ENCODE assay signal across 10 mouse cellular contexts in the genomic region with DNA sequence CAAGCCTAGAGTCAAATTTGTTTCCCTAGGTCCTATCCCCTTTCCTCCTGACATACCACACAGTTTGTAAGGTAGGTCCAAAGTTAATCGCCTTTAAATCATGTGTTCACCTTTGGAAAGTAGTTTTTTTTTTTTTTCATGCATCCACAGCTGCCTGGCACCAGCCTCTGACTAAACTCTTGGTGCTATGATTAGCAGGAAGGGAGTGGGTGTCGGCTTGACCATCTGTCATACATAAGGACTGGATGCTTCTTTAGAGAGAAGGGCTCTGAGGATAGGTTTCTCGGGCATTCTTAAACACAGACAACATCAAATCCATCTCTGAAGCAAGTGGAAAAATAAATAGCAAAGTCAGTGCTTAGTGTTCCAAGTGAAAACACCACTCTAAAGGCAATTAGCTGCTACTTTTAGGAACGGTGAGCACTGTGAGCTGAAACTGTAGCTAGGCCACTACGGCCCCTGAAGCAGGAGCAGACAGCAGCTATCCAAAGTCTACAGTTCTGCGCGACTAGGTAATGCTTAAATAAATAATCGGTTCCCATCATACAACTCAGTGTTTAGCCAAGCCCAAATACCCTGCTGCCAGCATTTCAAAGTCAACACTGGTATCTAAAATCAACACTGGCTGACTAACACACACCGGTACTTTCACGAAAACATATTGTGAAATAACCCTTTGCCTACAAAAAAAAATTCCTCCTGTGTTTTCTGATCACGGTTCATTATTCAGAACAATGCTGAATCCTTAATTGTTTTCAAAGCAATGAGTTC. TPM values are rescaled to one million over a fixed set of nuclear protein-coding genes. Genes with fewer than 3 reads are reported as not detected.
DNase-seq lines count a peak whose midpoint lies in the region; ATAC-seq lines count a peak whose summit lies in the region.
"Had no signal": no experiment of that assay in that cellular context is flagged by ENCODE, and none has a peak within 500 bp of the region (broad histone marks: within the 10 kb centered on the region; RNA-seq: fewer than 3 reads in every experiment).

No protein-coding gene starts in this region.

- no peaks in the 10 kb centered on the region for H3K27me3 ChIP-seq in heart, embryonic 15.5 days
- H3K27me3 ChIP-seq in liver, embryonic 13.5 days: no peaks in the 10 kb centered on the region
- no peaks in the 10 kb centered on the region for H3K27me3 ChIP-seq in kidney, embryonic 16.5 days (ENCODE audit: insufficient read depth, low read length)
- H3K27me3 ChIP-seq: forebrain, embryonic 15.5 days had no signal

- peak; percentile 2 to 33 for DNase-seq in layer of hippocampus, adult 18-20 months (ENCODE audit: low spot score in 2 of 2)
- DNase-seq in layer of hippocampus, adult 11-12 months (ENCODE audit: low spot score): no peak
- DNase-seq in liver, embryonic 13.5 days: no peak
- peak; percentile 33 to 65 for DNase-seq in right cerebral cortex, postnatal 36 days (ENCODE audit: low spot score in 2 of 2)
- DNase-seq in urinary bladder, postnatal 4 days (ENCODE audit: low spot score in 2 of 2): no peak

- 52% methylated on average over 11 of the region's 11 CpGs for WGBS in heart, embryonic 15.5 days
- 60% methylated on average over 11 of the region's 11 CpGs for WGBS in liver, embryonic 13.5 days (ENCODE audit: insufficient replicate concordance)
- whole genome bisulfite sequencing in kidney, embryonic 16.5 days: 65% methylated on average over 11 of the region's 11 CpGs

- ATAC-seq in heart, embryonic 15.5 days (replicated peaks; ENCODE audit: insufficient number of reproducible peaks, insufficient read depth, low FRiP score, low read depth): no peak; the same call in 1 of the 2 replicates
- peak; percentile 86 for ATAC-seq in liver, embryonic 13.5 days (ENCODE audit: low read depth)
- no peak for ATAC-seq in kidney, embryonic 16.5 days (ENCODE audit: low FRiP score, low TSS enrichment)
- no peak for ATAC-seq in erythroblast, adult 5-6 weeks (replicated peaks; ENCODE audit: low FRiP score, poor library complexity, severe bottlenecking)
- ATAC-seq: forebrain, embryonic 15.5 days had no signal

- H3K4me2 ChIP-seq in heart, embryonic 15.5 days: no peak overlapping the region
- no peak overlapping the region for H3K4me2 ChIP-seq in liver, embryonic 13.5 days
- no peak overlapping the region for H3K4me2 ChIP-seq in kidney, embryonic 16.5 days (replicated peaks; ENCODE audit: low read depth, low read length)
- H3K4me2 ChIP-seq: forebrain, embryonic 15.5 days had no signal

- H3K4me1 ChIP-seq in heart, embryonic 15.5 days (replicated peaks): no peaks in the 10 kb centered on the region
- no peaks in the 10 kb centered on the region for H3K4me1 ChIP-seq in liver, embryonic 13.5 days (replicated peaks)
- no peaks in the 10 kb centered on the region for H3K4me1 ChIP-seq in kidney, embryonic 16.5 days (ENCODE audit: insufficient read depth, low read length)

- H3K36me3 ChIP-seq in heart, embryonic 15.5 days: no peaks in the 10 kb centered on the region
- H3K36me3 ChIP-seq in liver, embryonic 13.5 days: no peaks in the 10 kb centered on the region
- H3K36me3 ChIP-seq in kidney, embryonic 16.5 days (ENCODE audit: insufficient read depth, low read length): no peaks in the 10 kb centered on the region
- H3K36me3 ChIP-seq: forebrain, embryonic 15.5 days had no signal

- H3K4me3 ChIP-seq in heart, embryonic 15.5 days: no peak overlapping the region
- H3K4me3 ChIP-seq in liver, embryonic 13.5 days (replicated peaks): no peak overlapping the region
- no peak overlapping the region for H3K4me3 ChIP-seq in kidney, embryonic 16.5 days (ENCODE audit: low read length)
- H3K4me3 ChIP-seq: forebrain, embryonic 15.5 days had no signal

- no peaks in the 10 kb centered on the region for H3K9me3 ChIP-seq in heart, embryonic 15.5 days (replicated peaks)
- H3K9me3 ChIP-seq in liver, embryonic 13.5 days (replicated peaks): no peaks in the 10 kb centered on the region
- H3K9me3 ChIP-seq in kidney, embryonic 16.5 days (ENCODE audit: low read length): no peaks in the 10 kb centered on the region
- H3K9me3 ChIP-seq: forebrain, embryonic 15.5 days had no signal

- H3K9ac ChIP-seq in heart, embryonic 15.5 days: no peak overlapping the region
- H3K9ac ChIP-seq in liver, embryonic 13.5 days: no peak overlapping the region
- no peak overlapping the region for H3K9ac ChIP-seq in kidney, embryonic 16.5 days (replicated peaks; ENCODE audit: low read length)
- H3K9ac ChIP-seq: forebrain, embryonic 15.5 days had no signal

- H3K27ac ChIP-seq in heart, embryonic 15.5 days: peak overlapping the region; percentile 49; the same call in 1 of the 2 replicates
- H3K27ac ChIP-seq in liver, embryonic 13.5 days: peak overlapping the region; percentile 76
- H3K27ac ChIP-seq in kidney, embryonic 16.5 days (ENCODE audit: low read length): no peak overlapping the region
- H3K27ac ChIP-seq: forebrain, embryonic 15.5 days; kidney, postnatal 0 days had no signal

RNA-seq across cellular contexts. Expression of gene Tm4sf1, which starts 42.2 kb away (rescaled TPM):
- total RNA-seq in layer of hippocampus, adult 18-20 months (2021): 10 to 100 TPM; 14.3 to 14.8 TPM
- polyA plus RNA-seq in heart, embryonic 15.5 days (2015; fragmentation: Nextera tagmentation; extraction: Ambion mirVana): 297 and 303 TPM in 2 replicates
- polyA plus RNA-seq in liver, embryonic 13.5 days (2015; fragmentation: Nextera tagmentation; extraction: Ambion mirVana): 11.8 and 12.3 TPM in 2 replicates
- polyA plus RNA-seq in kidney, embryonic 16.5 days (2015; fragmentation: Nextera tagmentation; extraction: Ambion mirVana): 227 and 249 TPM in 2 replicates
- 1.2 TPM in 1 of 2 replicates, not detected in the other for total RNA-seq in erythroblast, adult 5-6 weeks (2015; ENCODE audit: low replicate concordance)
- not detected in 2 replicates for total RNA-seq in erythroblast, adult 5-6 weeks (2017; ENCODE audit: low replicate concordance)

Comparison
In these comparisons a context has a peak if more than half of its experiments do, and no peak if none do; other contexts are left out.
1. DNase-seq: peak in layer of hippocampus, adult 18-20 months (2 of 2) and right cerebral cortex, postnatal 36 days (2 of 2); none in layer of hippocampus, adult 11-12 months (single experiment), liver, embryonic 13.5 days (single experiment) and urinary bladder, postnatal 4 days (0 of 2).
2. RNA of gene Tm4sf1, which starts 42.2 kb away (polyA plus RNA-seq): 297 to 303 TPM in heart, embryonic 15.5 days and 227 to 249 TPM in kidney, embryonic 16.5 days; 11.8 to 12.3 TPM in liver, embryonic 13.5 days; every median in the first group is over 10 times any median in the second.